Mouse (Mus musculus): ENCODE measurements around the gene Lhpp. TPM values are rescaled to one million over a fixed set of nuclear protein-coding genes. Genes with fewer than 3 reads are reported as not detected.

Gene Lhpp
- polyA plus RNA-seq, 1 experiment, result 2.4 TPM

GRCm38 (mm10) chr7:132722401-132723370, 112.2 kb downstream of the Lhpp start:
- TF ChIP-seq GATA1 (IDR thresholded peaks at IDR 0.05; ENCODE audit: low read length), result no peak

GRCm38 (mm10) chr7:132723906-132724305, 113.5 kb downstream of the Lhpp start:
- no peak for TF ChIP-seq GATA1 (IDR thresholded peaks at IDR 0.05; ENCODE audit: low read length)

- TF ChIP-seq GATA1 (IDR thresholded peaks at IDR 0.05; ENCODE audit: low read length), result no peak
Measured at GRCm38 (mm10) chr7:132724501-132725062, 114.1 kb downstream of the Lhpp start.

GRCm38 (mm10) chr7:132726106-132726861, 115.8 kb downstream of the Lhpp start:
- TF ChIP-seq GATA1 (IDR thresholded peaks at IDR 0.05; ENCODE audit: low read length), result no peak

- no peak for TF ChIP-seq GATA1 (IDR thresholded peaks at IDR 0.05; ENCODE audit: low read length)
Measured at GRCm38 (mm10) chr7:132729093-132729831, 118.8 kb downstream of the Lhpp start.

GRCm38 (mm10) chr7:132730510-132730909, 120.1 kb downstream of the Lhpp start:
- TF ChIP-seq GATA1 (IDR thresholded peaks at IDR 0.05; ENCODE audit: low read length), result no peak

GRCm38 (mm10) chr7:132731558-132731957, 121.1 kb downstream of the Lhpp start:
- no peak for TF ChIP-seq GATA1 (IDR thresholded peaks at IDR 0.05; ENCODE audit: low read length)

GRCm38 (mm10) chr7:132732136-132732789, 121.8 kb downstream of the Lhpp start:
- no peak for TF ChIP-seq GATA1 (IDR thresholded peaks at IDR 0.05; ENCODE audit: low read length)

GRCm38 (mm10) chr7:132733521-132733920, 123.1 kb downstream of the Lhpp start:
- TF ChIP-seq GATA1 (IDR thresholded peaks at IDR 0.05; ENCODE audit: low read length), result no peak

GRCm38 (mm10) chr7:132734222-132734621, 123.8 kb downstream of the Lhpp start:
- TF ChIP-seq GATA1 (IDR thresholded peaks at IDR 0.05; ENCODE audit: low read length), result no peak

- TF ChIP-seq GATA1 (IDR thresholded peaks at IDR 0.05; ENCODE audit: low read length), result no peak
Measured at GRCm38 (mm10) chr7:132735145-132735544, 124.7 kb downstream of the Lhpp start.

- no peak for TF ChIP-seq GATA1 (IDR thresholded peaks at IDR 0.05; ENCODE audit: low read length)
Measured at GRCm38 (mm10) chr7:132736099-132736862, 125.8 kb downstream of the Lhpp start.

- peak; percentile 81 for TF ChIP-seq GATA1 (IDR thresholded peaks at IDR 0.05; ENCODE audit: low read length)
Measured at GRCm38 (mm10) chr7:132738844-132739243, 128.4 kb downstream of the Lhpp start.

- no peak for TF ChIP-seq GATA1 (IDR thresholded peaks at IDR 0.05; ENCODE audit: low read length)
Measured at GRCm38 (mm10) chr7:132739829-132740228, 129.4 kb downstream of the Lhpp start.

All from G1E-ER4 (cell line).